Mouse (Mus musculus): ENCODE data around the gene Polr2b.

Gene Polr2b

GRCm38 (mm10) chr5:77386596-77387413 lies 76.9 kb downstream of the Polr2b start:
- in situ Hi-C loops (cut with MboI, MseI), result no loop called here

- in situ Hi-C loops (cut with MboI, MseI), result no loop called here
Measured at GRCm38 (mm10) chr5:77387414-77387704, 77.4 kb downstream of the Polr2b start.

DNA sequence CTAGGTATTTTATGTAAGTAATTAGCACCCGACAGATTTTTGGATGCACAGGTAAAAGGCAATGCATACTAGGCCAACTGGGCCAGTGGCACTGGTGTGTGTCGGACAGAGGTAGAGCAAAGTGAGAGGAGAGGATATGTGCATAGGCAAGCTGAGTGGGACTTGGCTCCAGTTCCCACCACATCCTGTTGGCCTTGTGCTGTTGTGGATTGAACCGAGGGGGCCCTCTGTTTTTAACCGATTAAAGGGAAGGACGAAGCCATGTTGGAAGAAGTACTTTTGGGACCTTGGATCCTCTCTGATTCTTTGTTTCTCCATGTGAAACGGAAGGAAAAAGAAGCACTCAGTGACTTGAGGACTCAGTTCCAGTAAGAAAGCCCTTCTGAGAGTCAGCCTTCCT lies 78.4 kb downstream of the Polr2b start:
- in situ Hi-C loops (cut with MboI, MseI), result no loop called here

DNA sequence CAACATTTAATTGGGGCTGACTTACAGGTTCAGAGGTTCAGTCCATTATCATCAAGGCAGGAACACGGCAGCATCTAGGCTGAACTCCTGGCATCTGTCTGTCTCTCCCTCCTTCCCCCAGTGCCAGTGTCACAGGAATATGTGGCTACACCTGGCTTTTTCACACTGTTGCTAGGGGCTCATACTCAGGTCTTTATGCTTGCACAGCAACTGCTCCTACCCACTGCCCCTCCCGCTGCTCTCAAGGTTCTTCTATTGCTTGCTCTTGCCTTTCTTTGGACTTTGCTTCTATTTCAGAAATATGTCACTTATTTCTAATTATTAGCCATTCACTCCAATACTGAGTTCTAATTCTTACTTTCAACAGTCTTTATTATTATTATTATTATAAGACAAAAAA lies 80.3 kb downstream of the Polr2b start:
- in situ Hi-C loops (cut with MboI, MseI), result loop anchor here in 1 of 2 experiments (5.0 kb wide), 1 partner anchor 47 kb away; no protein-coding TSS in a partner anchor

DNA sequence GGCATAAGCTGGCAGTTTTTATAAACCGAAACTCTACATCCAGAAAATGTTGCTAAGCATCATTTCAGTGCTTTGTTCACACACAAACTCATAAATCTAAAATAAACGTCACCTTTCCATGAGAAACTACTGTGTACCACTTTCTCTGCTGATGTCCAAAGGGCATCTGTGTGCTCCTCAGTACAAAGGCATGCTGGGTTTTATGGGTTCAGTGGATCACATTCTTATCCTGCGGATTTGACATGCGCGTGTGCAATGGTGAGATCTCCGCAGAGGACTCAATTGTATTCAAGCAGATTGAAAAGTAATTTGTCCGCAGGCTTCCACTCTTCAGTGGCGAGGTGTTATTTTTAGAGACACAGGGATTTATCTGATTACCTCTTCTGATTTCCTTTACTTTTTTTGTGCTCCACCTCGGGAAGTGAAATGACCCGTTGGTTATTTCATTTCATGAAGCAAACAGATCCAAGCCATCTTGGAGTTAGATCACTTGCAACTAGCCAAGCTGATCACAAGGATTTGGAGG lies 83.2 kb downstream of the Polr2b start:
- in situ Hi-C loops (cut with MboI, MseI), result loop anchor here in 1 of 2 experiments (5.0 kb wide), 1 partner anchor 44 kb away; no protein-coding TSS in a partner anchor

DNA sequence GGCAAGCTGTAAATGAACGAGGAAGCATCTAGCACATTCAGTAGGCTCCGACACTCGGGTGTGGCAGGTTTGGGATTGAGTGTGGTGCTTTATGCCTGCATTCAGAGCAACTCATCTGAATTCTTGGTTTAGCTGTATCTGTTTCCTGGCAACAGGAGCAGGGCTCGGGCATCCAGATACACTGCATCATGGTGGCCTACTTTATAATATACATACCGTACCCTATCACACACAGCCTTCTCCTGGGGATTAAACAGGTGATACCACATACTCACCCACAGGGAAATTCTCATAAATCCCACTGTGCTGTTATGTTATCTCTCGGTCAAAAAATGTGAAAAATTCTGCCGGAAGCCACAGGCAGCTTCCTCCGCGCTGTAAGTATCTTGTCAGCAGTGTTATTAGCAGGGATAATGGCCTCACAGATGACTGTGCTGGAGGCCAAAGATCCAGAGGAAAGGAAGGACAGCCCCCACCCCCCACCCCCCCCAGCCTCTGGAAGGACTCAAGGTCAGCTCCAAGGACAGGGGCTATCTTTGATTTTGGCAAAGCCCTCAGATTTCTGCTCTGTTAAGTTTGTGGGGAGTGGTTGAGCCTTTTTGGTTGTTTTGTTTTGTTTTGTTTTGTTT lies 84.2 kb downstream of the Polr2b start:
- in situ Hi-C loops (cut with MboI, MseI), result loop anchor here in 1 of 2 experiments (5.0 kb wide), 1 partner anchor 43 kb away; no protein-coding TSS in a partner anchor

DNA sequence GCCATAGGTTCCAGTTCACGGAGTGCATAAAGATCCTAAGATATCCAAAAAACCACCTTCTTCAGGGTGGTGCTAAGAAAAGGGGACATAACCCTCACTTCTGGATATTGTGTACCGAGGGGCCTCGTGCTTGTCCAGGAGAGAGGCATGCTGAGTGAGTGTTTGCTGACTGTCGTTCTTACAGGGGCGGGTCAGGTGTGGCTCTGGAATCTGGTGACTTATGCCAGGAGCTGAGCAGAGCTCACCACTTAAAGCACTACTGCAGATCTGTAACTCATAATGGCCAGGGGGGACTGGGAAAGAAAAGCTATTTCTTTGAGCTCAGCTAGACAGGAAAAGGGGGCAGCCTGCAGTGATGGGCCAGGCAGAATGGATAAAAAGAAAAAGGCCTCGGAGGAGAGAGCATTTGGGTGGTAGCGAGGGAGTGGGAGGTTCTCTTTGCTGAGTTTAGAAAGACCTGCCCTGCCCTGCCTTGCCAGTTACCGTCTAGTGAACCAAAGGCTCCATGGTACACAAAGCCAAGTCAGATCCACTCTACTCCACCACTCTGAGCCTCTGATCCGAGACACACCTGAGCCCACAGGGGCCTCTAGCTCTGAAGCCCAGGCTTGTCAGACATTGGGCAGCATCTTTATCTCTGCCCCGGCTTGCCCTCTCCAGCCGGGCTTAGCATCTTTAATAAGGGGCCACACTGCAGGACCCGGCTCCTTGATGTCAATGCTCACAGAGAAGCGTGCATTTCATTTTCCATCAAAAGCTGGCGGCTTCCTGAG lies 88.5 kb downstream of the Polr2b start:
- in situ Hi-C loops (cut with MboI, MseI), result loop anchor here in 1 of 2 experiments (5.0 kb wide), 1 partner anchor 41 kb away; no protein-coding TSS in a partner anchor

Data from T-helper 17 cell (primary cell).